Mouse (Mus musculus): ENCODE measurements around the gene Eif4a1.

The Eif4a1 gene

DNA sequence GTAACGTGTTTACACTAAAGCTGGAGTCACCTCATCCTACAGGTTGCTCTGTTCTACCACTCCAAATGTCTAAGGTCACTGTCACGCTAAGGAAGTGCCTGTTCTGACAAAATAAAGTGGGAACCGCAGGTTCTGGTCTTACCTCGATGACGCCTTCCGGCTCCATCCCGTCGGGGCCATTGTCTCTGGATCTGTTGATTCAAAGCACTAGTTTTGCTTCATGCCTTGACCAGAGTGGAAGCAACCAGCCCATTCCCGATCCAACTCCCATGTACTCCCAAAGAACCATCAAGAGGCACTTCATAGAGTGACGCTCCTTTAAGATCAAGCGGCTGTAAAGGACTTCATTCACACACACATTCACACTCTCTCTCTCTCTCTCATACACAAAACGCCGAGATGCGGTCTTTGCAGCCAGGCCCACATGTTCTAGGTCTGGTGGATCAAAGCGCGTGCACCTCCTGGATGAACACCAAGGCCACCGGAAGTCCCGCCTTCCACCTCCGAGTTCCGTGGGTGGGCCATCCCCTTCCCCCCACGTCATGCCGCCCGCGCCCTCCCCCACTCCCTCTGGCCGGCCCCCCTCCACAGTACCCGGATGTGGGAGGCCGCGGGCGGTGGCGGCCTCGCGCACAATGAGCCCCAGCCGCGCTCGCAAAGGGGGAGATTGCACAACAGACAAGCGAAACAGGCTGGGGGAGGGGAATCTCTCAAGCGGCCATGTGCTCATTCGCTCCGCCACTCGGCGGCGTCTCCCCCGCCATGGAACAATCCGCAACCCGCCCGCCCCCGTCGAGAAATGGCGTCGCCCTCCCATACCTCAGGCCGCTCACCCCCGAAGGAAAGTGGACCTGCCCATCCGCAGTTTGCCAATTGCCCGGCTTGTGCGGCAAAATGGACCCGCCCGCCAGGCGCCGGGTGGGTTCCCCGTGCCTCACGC, 1.2 kb downstream of the Eif4a1 start:
- DNase-seq, result peak; percentile 90

DNA sequence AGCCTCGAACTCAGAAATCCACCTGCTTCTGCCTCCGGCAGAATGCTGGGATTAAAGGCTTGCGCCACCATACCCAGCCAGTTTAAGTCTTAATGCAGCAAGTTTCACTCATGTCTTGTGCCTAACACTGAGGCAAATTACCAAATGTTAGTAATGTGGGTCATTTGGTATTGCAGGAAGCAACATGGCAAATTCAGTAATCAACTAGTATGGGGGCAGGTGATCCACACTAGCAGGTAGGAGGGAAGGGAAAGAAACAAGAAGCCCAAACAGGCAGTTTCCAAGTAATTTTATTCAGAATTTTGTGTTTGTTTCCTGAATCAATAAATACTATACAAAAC, 5.6 kb downstream of the Eif4a1 start:
- DNase-seq, result no peak

DNA sequence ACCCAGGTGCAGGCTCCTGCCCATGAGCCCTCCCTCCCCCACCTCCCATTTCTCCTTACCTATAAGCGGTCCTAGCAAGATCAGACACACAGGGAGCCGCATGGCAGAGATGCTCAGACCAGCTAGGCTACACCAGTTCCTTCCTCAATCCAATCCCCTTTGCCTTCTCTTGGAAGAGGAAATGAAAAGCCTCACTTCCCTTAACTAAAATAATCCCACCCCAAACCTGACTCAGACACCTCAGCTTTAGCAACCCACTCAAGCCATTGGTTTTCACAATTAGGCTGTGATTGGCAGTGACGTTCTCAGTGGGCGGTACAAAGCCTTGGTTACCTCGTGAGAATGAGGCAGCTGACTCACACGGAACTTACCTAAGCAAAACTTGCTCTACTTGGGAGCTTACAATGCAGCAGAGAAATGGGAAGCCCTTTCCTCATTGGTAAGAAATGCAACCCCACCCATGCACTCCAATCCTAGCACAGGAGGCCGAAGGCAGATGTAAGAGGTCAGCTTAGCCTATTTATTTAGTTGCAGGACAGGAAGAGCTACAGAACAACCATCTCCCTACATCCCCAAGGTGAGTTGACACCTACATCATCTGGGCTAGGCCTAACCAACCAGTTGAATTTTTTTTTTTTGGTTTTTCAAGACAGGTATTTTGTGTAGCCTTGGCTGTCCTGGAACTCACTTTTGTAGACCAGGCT, 6.1 kb downstream of the Eif4a1 start, which contains the start of gene Cd68:
TSS of gene Cd68 (minus strand) at position 193 of the 704 bp plus-strand sequence.
- DNase-seq, result peak; percentile 69

DNA sequence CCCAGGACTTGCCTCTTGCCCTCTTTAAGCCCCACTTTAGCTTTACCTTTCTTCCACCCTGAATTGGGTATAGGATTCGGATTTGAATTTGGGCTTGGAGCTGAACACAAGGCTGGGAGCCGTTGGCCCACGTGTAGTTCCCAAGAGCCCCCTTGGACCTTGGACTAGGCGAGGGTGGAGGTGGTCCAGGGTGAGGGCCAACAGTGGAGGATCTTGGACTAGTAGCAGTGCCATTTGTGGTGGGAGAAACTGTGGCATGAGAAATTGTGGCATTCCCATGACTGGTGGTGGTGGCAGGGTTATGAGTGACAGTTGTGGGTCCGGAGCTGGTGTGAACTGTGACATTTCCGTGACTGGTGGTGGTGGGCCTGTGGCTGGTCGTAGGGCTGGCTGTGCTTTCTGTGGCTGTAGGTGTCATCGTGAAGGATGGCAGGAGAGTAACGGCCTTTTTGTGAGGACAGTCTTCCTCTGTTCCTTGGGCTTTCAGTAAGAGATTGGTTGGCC, 6.7 kb downstream of the Eif4a1 start:
- DNase-seq, result no peak

DNA sequence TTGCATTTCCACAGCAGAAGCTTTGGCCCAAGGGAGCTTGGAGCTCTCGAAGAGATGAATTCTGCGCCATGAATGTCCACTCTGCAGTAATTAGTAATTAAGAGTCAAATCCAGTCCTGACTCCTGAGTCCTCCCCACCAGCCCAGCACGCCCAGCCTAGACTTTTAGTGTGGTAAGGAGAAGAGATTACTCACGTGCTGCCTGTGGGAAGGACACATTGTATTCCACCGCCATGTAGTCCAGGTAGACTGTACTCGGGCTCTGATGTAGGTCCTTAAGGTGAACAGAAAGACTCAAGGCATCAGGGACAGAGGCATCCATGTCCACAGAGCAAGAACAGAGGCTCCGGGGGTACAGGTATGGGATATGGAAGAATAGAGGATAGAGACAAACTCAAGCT, 7.4 kb downstream of the Eif4a1 start:
- DNase-seq, result no peak

DNA sequence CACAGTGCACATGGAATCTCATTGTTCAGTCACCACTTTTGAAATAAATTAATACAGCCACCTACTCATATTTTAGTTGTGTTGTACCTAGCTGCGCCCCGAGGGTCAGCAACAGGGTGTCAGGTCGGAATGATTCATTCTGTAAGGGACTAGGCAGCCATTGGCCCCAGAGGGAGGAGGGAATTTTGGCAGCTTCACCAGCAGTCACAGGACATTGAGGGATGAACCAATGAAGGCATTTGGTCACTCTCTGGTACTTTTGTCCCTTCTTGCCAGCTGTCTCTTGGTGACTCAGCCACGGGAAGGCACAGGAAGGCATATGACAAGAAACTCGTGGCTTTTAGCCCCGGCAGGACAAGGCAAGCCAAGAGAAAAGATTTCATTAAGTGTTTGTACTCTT, 8.4 kb downstream of the Eif4a1 start:
- no peak for DNase-seq

DNA sequence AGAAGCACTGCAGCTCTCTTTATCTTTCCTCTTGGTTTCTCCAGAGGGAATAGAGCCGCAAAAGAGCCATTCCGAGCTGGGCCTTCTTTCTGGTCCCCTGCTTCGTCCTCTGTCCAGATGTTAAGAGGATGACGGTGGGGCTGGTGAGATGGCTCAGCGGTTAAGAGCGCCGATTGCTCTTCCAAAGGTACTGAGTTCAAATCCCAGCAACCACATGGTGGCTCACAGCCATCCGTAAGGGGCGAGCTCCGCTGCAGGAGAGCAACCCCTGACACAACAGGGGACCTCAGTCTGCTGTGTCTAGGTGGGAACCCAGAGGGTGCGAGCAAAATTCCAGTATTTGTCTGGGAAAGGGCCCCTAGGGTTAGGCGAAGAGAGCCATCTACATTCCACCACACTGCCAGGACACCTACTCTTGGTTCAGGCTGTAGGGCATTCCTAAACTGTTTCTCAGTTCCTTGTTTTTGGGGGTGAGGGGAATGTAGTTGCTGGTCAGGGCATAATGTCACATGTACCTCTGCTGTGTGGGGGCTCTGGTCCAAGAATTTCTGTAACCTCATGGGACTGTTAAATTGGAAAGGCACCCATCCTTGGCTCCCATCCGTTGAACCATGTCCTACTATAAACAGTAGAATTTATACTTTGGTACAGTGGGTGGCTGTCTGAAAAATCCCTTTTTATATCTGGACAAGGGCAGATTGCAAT, 9.1 kb downstream of the Eif4a1 start:
- no peak for DNase-seq

DNA sequence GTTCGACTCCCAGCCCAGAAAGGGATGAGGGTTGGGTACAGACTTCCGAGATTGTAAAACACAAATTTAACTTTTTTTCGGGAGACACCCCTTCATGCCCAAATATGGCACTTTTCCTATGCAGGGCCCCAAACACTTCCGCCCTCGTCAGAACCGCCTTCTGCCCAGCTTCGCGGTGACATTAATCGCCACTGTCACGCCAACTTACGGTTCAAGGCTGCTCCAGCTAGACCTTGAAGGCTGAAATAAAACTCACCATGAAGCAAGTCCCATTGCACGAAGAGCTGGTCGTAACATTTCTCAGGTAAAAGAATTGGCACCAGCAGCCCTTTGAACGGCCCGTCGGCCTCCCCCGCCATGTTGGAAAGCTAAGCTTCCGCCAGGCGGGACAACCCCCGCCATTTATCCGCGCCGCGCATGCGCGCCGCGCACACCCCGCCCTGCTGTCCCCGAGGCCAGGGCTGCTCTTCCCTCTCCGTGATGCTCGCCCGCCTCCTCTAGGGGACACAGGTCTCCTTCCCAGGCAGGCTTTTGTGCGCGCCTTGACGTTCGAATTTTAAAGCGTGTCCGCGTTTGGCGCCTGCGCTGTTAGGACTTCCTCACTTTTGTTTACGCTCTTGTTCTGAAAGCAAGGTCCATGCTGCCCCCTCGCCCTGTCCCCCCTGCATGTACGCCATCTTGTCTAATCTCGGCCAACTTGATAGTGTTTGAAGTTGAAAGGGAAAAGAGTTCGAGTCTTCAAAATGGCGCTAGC, 9.8 kb downstream of the Eif4a1 start, which contains the start of gene Mpdu1:
TSS of gene Mpdu1 (minus strand) at position 430 of the 754 bp plus-strand sequence.
- peak; percentile 95 for DNase-seq

DNA sequence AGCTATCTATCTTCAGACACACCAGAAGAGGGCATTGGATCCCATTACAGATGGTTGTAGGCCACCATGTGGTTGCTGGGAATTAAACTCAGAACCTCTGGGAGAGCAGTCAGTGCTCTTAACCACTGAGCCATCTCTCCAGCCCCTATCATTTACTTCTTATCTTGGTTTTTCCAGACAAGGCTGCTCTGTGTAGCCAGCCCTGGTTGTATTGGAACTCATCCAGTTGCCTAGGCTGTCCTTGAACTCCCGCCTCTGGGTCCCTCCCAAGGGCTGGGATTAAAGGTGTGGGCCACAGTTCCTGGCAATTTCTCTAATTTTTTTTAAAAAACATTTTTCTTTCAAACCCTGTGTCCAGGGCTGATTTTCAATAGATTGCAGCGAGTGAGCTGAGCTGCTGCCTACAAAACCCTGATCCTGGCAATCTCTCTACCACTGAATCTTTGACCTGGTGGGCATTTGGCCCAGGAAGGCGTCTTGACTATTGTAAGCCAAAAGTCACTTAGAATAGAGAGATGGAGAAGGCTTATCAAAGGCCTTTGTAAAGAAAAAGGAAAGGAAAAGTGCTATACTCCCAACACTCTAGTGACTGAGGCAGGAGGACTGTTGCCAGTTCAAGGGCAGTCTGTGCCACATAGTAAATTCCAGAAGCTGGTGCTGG, 10.9 kb downstream of the Eif4a1 start:
- no peak for DNase-seq

DNA sequence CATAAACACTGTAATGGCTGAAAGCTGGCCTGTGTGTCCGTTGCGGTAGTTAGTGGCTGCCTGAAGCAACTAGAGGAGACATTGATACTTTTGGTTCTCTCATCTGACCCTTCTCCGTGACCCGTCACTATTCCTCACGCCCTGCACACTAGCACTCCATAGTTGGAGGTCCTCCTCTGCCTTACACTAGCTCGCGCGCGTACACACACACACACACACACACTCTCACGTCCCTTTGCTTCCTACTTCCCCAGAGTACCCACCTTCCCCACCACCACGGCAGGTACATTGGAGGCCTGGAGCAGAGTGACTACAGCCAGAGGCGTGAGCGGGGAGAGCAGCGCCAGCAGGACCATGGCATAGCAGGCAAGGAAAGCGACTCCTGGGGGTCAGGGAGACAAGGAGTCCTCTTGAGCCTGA, 14.8 kb downstream of the Eif4a1 start:
- DNase-seq, result no peak

DNA sequence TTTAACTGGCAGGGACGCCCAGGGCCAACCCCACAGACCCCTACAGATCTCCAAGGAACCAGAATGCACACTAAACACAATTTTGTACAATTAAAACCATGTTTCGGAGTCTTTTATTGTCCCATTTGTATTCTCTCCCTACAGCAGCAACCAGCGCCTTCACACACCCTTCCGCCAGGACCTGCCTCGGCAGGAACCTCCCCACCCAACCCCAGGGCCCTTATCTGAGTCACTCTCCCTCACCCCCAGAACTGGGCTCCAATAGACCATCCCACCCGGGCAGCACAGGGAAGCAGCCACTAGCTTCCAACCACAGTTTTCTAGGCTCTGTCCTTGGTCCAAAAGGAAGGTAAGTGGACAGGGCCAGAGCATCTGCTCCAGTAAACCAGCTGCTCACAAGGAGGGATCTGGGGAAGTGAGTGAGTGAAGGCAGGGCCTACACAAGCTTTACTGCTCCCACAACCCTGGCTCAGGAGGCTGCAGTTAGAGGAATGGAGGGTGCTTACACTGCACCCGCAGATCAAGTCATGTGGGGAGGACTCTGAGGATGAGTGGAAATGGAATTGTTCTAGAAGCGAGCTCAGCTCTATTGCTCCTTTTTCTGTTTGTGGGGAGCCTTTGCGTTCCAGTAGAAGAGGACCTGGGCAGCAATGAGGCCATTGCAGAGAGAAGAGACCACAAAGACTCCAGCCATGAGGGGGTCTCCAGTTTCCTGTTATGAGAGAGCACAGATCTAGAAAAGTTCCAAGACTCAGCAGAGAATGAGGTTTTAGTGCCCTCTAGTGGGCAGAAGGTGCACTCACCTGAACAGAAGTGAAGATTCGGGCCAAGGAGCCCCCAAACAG, 15.4 kb downstream of the Eif4a1 start:
- DNase-seq, result no peak

DNA sequence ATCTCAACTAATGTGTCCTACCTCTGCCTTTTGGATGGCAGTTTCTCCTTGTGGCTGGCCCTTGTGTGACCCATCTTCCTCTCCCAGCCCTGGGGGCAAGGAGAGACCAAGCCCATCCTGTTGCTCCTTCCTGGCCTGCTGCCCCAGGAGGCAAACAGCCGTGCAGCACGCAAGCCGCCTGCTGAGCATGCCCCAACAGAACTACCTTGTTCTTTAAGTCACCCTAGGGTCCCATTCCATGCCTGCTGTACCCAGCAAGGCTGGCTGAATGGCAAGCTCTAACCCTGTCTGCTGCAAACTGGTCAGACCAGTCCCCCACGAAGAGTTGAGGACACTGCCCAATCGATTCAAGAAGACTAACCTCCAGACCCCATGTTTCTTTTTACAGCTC, 16.2 kb downstream of the Eif4a1 start:
- DNase-seq, result no peak

DNA sequence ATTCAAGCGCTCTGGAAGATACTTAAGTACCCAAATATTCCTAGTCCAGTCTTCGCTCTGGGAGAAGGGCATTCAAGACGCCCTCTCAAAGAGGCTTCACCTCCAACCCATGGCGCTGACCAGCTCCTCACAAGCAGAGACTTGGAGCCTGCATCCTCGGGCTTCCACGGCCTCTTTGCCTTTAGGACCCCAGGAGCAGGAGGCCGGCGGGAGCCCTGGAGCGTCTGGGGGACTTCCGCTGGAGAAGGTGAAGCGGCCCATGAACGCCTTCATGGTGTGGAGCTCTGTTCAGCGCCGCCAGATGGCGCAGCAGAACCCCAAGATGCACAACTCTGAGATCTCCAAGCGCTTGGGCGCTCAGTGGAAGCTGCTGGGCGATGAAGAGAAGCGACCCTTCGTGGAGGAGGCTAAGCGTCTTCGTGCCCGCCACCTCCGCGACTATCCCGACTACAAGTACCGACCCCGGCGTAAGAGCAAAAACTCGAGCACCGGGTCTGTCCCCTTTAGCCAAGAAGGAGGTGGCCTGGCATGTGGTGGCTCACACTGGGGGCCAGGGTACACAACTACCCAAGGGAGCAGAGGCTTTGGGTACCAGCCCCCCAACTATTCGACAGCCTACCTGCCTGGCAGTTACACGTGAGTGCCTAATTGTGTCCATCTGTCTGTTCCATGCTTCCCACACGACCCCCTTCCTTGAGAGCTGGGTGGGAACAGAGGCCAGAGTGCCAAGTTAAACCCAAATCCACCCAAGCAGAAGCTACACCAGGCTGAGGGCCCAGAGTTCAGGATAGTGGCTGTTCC, 16.8 kb downstream of the Eif4a1 start, which contains the start of gene Sox15:
TSS of gene Sox15 (plus strand) at position 51 of the 801 bp plus-strand sequence.
- DNase-seq, result peak; percentile 74

DNA sequence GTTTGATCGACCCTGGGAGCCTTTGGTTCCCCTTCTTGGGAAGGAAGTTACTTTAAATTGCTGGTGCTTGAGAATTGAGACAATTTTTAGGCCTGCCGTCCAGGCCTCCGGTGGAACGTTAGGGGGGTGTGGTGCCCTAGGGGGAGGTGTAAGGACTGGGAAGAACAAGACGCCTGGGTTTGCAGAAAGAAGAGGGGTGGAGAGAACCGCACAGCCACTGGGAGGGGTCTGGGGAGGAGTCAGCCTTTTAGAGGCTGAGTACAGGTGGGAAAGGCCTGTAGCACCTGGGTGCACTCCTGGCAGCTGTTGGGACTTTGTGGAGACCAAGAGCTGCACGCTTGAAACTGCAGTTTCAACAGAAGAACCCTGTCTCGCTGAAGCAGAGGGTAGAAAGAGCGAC, 17.5 kb downstream of the Eif4a1 start:
- DNase-seq, result no peak

DNA sequence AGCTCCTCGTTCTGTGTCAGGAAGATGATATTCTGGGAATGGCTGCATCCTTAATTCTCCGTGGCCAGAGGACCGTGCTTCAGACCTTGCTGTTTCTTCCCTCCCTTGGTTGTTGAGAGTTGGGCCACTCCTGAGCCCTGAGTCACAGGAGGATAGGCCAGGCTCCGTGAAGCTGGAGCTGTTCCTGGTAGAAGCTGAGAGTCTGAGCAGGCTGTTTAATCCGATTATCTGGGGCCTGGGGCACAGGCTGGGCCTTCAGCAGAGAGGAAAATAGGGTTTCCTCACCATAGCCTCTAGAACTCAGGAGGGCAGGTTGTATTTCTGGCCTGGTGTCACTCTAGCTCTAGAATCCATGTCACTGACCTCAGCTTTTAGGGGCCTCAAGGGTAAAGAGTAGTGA, 18.8 kb downstream of the Eif4a1 start:
- DNase-seq, result no peak

DNA sequence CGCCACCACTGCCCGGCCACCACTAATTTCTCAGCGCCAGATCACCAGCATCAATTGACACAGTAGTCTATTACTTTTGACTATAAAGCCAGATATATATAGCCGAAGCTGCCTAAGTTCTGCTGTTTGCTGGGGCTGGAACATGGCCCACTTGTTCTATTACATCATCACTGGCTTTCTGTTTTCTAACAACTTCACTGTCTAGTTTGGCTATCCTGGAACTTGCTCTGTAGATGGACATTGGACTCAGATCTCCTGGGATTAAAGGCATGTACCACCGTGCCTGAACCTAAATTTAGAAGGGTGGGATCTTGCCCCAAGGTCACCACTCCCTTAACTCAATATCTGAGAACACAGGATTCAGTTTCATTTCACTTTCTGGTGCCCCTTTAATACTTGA, 26.4 kb downstream of the Eif4a1 start:
- no peak for DNase-seq

DNA sequence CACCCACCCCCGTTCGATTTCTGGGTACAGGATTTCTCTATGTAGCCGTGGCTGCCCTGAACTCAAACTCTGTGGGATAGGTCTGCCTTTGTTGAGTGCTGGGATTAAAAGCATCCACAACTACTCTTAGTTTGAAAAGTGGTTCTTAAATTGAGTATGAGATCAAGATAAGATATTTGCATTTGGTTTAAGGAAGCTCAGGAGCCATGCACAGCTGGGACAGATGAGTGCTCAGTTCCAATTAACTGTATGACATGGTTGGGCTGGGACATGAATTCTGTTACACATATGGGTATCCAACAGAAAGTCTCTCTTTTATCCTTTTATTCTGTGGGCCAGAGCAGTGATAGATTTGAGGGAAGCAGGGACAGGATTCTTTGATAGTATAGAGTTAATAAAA, 36.8 kb downstream of the Eif4a1 start:
- DNase-seq, result no peak

DNA sequence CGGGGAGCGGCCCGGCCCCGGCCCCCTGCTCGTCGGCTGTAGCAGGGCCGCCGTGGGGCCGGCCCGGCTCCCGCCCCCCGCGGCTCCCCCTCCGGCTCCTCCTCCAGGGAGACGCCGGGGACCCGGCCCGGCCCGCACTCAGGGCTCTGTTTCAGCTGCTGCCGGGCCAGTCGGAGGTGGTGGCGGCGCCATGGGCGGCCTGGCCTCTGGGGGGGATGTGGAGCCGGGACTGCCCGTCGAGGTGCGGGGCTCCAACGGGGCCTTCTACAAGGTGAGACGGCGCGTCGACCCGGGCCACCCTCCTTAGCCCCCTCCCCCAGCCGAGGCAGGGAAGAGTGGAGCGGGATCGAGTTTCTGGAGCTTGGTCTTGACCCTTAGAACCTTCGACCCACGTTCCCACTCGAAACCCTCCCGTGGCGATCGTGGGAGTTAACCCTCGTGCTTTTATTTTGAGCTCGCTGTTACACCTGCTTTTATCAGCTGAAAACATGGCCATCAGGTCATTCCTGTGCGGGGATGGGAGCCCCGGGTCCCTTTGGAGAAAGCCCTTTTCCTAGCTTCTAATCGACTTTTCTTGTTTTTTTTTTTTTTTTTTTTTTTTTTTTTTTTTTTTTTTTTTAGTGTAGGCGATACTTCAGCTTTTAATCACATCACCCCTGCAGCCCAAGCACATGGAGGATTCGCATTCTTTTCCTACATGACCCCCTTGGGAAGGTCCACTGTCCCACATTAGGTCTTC, 38.9 kb downstream of the Eif4a1 start:
- no peak for DNase-seq

Measured in right cerebral cortex, postnatal 25 days (tissue).